Mouse (Mus musculus): Measurements from ENCODE around the gene Rgl1.
"Not testable (repeated sequence)": the region's sequence is repeated elsewhere in the genome, so short reads cannot be mapped to it uniquely, and the experiment has no call there.

Rgl1 gene

DNA sequence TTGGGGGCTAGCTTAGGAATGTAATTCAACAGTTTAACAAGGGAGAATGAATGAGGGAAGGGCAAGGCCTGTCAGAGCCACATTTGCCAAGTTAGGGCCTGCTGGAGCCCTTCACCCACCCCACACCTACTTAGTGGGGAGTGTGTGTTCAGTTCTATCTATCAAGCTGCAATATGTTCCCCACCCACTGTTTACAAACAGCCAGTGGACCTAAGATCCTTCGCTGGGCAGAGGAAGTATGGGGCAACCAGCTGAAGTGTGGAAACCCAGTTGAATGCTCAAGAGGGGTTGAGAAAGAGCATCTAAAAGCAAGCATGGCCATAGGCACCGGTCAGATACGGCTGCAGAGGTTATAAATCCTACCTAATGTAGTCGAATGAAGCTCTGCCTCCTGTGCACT is 20.8 kb upstream of the Rgl1 start:
- in situ Hi-C loops (cut with MboI, MseI): loop anchor here (25.0 kb wide), 1 partner anchor 275 kb away; no protein-coding TSS in a partner anchor

DNA sequence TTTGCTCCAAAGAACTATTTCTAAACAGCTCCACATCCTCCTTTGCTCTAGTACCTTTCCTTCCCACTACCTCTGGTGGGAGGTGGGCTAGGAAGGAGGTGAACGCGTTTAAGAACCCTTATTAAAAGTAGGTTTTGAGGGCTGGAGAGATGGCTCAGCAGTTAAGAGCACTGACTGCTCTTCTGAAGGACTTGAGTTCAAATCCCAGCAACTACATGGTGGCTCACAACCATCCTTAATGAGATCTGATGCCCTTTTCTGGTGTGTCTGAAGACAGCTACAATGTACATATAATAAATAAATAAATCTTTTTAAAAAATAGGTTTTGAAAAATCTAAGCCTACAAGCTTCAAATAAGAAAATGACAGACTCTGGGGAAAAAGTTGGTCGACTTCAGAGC is 19.3 kb upstream of the Rgl1 start:
- in situ Hi-C loops (cut with MboI, MseI): loop anchor here (25.0 kb wide), 1 partner anchor 277 kb away; no protein-coding TSS in a partner anchor

DNA sequence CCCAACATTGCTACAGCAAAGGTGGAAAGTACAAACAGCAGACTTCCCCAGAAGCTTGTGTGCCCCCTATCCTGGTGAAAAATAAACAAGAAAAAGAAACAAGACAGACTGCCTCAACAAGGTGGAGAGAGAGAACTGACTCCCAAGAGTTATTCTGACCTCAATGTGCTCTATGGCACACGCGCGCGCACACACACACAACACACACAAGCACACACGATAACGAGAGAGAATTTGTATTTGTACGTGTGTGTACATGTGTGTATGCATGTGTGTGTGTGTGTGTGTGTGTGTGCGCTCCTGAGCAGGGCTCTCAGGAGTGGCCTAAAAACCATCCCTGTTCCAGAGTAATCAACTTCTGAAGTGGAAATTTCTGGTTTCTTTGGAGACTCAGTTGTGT is 18.5 kb upstream of the Rgl1 start:
- in situ Hi-C loops (cut with MboI, MseI): loop anchor here (25.0 kb wide), 1 partner anchor 278 kb away; no protein-coding TSS in a partner anchor

DNA sequence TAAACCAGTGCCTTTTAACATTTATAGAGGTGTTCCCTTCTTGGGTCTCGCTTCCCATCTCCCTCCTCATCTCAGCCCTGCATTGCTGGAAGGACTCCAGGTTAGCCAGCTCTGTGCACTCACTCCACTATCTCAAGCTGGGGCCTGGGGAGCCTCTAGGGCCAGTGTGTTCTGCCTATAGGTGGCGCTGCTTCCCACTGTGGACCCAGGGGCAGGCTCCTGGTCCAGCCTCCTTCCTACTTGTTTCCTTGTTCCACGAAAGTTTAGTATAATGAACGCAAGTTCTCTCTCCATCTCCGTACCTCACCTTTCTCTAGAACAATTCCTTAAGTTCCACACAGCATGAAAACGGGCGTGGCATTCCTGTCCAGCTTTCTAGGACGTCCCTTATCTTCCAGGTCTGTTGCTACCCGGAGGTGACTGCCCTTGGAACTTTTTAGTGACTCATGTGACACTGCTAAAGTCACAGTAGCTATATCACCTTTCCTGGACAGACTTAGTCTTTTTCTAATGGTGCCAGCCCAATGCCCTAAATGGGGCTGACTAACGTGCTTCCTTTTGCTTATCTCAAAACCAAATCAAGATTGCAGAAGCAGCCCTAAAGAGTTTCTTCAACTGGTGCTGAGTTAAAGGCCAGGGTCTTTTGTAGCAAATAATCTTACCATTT is 13.1 kb upstream of the Rgl1 start:
- in situ Hi-C loops (cut with MboI, MseI): loop anchor here (25.0 kb wide), 1 partner anchor 283 kb away; no protein-coding TSS in a partner anchor

DNA sequence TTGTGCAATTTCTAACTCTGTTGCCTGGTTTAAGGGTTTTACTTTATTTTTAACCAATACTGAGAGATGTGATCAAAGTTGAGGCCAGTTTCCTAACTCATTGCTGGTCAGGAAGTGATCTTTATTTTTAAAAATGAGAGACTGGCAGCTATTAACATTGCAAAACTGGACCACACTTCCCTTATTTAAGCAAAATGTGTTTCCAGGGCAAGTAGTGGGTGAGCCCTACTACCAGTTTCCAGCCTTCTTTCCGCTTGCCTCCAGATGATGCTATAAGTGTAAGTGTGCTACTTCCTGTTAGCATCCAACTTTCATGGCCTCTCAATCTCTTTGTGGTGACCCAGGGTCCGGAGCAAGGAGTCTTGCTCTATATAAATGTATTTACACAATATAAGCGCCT is 8.4 kb upstream of the Rgl1 start:
- in situ Hi-C loops (cut with MboI, MseI): not testable (repeated sequence)

DNA sequence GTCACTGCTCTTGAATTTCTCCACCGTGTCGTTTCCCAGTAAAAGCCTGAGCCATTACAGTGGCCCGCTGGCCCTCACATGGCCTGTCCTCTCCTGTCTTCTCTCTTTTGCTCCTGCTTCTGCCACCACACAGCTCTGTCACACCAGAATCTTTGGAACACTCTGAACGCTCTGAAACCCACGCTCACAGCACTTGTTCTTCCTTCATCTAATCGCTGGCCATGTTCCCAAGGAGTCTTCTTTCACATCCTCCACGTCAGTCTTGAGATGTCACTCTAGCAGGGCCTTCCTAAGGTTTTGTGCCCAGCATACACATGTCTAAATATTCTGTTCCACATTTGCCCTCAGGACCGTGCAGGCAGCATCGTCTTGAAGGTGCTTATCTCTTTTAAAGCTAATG is 4.9 kb upstream of the Rgl1 start:
- in situ Hi-C loops (cut with MboI, MseI): no loop called here

DNA sequence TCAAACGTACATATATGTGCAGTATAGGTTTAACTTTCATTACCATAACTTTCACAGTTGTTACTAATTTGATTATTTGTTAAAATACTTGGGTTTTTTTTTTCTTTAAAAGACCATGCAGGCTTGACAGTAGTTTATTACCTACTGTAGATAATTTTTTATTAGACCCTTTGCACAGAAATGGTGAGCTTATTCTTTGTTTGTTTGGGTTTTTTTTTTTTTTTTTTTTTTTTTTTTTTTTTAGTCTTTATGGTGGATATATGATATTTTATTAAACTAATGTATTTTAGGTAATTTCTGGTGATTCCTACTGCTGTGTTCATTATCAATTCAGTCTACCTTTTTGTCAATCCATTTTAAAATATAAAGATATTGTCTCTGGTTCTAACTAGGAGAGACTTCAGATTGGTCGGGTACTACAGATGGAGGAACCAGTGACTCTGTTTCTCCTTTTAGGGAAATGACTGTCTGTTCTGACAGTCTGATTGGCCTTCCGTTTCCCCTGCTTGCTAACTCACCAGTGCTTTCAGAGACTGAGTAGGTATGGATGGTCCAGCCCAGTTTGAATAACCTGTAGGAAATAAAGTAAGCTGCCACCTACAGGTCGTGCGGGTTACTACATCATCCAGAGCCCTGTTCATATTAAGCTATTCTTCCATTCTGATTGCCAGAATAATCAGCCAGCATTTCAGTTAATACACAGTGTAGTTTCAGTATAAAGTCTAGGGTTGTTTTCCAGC is 1.8 kb upstream of the Rgl1 start:
- in situ Hi-C loops (cut with MboI, MseI): loop anchor here (5.0 kb wide), 1 partner anchor 129 kb away; no protein-coding TSS in a partner anchor

DNA sequence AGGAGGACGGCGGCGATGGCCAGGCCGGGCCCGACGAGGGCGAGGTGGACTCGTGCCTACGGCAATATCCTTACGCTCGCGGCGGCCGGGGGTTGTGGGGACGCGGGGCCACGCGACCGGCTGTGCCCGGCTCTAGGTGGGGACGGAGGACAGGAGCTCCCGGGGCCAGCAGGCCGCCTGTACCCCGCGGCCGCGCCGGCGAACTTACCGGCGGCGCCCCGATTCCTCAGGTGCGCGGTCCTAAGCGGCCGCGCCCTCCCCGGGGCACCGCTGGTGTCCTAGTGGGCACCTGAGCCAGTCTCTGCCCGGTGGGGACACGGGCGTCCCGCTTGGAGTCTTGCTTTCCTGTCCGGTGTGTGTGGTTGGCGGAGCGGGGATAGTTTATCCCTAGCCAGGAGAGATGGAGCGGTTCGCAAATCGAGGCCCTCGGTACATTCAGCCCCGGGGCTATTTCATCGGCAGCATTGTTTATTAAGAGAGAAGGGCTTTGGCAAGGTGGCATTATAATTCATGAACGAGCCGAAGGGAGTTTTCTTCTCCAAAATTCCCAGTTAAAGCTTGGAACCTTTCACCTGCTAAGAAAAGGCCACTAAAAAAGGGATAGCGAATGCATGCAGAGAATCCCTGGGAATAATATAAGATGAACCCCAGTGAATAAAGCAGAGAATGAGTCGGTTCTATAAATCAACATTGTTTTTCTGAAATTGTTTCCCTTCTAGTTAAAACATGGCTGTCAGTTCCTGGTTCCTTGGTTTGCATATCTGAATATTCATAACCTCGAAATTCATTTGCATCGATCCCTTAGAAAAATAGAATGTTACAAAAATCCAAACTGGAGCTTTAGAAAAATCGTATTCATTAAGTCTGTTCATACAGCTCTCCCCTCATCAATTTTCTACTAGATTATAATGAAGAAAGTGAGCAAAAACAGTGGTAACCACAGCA is 925 bp upstream of the Rgl1 start:
- in situ Hi-C loops (cut with MboI, MseI): loop anchor here (5.0 kb wide), 1 partner anchor 130 kb away; no protein-coding TSS in a partner anchor

DNA sequence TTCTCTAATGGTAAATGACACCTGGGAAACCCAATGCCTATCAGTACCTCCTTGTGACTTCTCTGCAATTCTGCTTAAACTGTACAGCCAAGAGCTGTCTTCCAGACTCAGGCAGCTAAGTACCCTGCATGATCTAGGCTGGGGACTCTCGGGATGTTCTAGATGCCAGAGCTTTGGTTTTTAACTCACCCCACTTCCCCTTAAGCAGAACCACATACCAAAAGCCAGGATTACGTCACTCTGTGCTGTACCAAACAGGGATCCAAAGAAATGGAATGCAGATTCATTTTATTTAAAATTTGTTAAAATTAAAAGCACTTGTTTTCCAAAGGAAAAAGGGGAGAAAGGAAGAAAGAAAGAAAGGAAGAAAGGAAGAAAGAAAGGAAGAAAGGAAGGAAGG is 4.4 kb downstream of the Rgl1 start:
- in situ Hi-C loops (cut with MboI, MseI): no loop called here

DNA sequence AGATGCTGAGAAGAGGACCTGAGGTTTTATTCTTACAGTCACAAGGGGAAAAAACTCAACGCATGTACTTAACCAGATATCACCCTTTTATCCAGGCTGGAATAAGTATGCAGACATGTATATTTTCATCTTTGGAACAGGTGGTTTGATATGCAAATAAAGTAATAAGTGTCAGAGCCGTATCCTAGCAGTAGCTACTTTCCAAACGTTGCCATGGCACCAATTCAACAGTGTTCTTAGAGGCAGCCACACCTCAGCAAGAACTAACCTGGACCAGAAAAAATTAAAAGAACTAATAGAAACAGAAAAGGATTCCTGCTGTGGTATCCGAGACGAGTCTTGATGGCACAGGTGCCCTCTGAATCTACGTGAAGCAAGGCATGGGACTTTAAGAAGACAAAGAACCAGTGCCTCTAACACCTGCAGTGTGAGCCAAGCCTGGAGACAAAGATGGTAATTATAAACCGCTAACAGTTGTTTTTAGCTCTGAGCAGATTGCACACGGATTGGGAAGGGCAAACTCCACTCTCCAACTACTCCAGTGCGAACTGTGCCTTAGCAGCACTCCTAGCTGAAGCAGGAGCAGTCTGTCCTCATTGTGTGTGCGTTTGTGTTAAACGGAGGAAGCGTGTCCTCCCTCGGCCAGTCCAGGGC is 15.7 kb downstream of the Rgl1 start, which contains the start of gene Apobec4:
Gene Apobec4, plus strand, starts transcription at position 240 of the 654 bp plus-strand sequence.
- in situ Hi-C loops (cut with MboI, MseI): no loop called here

DNA sequence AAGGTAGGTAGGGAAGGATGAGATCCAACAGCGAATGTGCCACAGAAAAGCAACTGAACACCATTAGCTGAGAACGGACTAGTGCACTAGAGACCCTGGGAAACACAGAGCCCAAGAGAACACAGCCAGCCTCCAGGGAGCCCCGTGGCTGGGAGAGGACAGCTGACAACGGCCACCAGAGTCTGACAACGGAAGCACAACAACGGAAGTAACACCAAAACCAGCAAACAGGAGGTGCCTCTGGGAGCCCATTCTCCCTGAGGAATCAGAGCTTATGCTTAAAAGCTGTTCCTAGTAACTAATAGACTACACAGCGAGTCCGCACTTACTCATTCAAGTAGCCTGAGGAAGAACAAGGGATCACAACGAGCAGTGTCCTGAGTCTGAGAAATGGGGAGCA is 16.9 kb downstream of the Rgl1 start:
- in situ Hi-C loops (cut with MboI, MseI): no loop called here

DNA sequence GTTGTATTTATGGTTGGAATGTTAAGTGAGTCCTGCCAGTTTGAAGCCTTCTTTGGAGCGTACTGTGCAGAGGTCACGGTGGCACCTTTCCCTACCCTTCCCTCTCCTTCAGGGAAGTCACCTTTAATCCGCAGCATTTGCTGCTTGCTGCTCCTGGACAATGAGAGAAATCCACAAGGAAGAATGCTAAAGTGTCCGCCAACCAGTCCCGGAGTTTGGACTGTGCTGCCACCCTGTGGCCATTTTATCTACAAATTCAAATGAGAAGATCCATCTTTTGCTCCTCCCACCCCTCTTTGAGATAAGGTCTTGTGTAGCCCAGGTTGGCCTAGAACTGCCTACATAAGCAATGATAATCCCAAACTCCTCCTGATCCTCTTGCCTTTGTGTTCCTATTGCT is 19.7 kb downstream of the Rgl1 start:
- in situ Hi-C loops (cut with MboI, MseI): no loop called here

DNA sequence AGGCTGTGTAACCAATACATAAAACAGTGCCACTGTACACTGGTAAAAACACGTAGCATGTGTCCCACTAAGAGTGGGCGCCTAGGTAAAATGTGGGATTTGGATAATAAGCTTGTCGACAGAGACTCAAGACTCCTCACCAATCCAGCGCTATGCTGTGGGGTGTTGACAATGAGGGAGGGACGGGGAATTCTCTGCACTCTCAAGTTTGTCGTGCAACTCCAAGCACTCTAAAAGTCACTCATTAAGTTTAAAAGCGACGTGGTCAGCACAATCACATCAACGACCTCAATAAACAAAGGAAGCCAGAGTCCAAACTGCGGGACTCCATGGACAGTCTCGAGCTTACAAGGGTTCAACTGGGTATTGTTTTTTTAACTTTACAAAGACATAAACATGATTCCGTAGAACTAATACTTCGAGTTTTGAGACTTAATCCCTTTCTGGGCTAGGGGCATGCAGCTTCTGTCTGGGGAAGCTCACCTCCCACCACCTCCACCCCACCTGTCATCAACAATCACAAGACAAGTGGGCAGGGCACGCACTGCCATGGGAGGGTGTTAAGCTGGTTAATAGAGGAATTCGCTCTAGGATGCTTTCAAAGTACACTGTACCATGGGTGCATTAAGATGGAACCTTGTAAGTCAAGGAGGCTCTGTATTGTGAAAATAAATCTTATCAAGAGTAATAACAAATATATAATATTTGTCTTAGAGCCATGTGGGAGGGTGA is 22.9 kb downstream of the Rgl1 start:
- in situ Hi-C loops (cut with MboI, MseI): loop anchor here (5.0 kb wide), 1 partner anchor 216 kb away; no protein-coding TSS in a partner anchor

DNA sequence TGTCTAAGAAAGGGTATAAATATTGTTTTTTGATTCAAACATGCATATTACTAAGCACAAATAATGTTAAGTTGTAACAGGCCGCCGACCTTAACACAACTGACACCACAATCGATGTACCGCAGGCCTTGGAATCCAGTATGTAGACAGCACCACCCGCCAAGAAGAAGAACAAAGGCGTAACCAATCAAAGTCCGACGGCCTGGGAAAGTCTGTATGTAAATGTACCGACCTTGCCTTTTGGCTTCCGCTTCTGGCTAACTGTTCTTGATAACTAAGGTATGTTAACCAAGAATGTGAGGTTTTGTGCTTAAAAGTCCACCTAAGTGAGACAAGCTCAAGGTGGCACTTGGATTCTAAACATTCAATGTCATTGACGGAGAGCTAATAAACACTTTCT is 26.8 kb downstream of the Rgl1 start:
- in situ Hi-C loops (cut with MboI, MseI): no loop called here

DNA sequence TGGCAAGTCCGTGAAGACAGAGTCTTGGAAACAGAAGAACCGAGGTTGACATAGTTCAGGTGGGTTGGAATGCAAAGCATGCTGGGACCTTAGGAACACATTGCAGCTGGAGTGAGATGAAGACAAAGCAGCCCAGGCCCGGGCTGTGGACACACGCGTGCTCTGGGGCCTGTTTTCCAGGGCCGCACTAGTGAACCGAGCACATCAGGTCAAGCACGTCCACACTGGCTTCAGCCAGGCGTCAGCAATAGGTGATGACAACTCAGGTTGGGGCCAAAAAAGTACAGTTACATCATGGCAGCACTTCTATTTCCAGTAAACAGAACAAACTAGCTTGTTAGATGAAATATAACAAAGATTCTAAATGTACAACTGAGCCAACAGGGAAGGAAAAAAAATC is 27.4 kb downstream of the Rgl1 start:
- in situ Hi-C loops (cut with MboI, MseI): no loop called here

DNA sequence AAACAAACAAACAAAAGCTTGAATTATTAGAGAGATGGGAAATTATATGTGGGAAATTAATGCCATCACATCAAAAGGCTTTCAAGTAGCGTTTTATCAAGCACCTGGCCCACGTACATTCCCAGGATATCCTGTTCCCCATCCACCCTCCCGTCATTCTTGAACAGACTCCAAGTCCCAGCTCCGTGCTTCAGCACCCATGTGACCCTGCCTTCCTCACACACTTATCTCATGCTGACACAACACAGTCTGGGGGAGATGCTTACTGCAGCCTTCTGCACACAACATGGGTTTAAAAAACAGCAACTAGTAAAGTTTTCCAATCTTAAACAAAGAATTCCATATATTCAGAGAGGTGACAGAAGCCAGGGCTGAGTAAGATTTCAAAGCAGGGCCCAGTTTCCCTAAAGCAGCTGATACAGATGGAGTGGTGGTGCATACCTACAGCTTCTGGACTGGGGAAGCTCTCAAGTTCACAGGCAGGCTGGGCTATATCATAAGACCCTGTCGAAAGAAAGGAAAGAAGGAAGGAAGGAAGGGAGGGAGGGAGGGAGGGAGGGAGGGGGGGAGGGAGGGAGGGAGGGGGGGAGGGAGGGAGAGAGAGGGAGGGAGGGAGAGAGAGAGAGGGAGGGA is 38.4 kb downstream of the Rgl1 start:
- in situ Hi-C loops (cut with MboI, MseI): no loop called here

DNA sequence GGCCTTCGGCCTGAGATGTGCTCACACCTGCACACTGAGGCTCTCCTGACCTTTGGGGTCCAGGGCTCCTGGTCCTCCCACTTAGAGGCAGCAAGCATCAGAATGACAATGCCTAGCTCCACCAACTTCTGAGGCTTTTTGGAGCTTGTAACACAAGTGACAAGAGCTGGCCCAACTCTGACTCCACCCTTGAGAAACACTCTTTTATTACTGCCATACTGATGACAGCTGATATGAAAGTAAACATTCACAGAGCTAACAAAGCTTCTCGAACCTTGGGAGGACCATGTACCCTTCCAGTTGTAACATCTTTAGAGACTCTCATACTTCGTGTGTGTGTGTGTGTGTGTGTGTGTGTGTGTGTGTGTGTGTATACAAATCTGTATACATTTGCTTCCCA is 40.1 kb downstream of the Rgl1 start:
- in situ Hi-C loops (cut with MboI, MseI): no loop called here

DNA sequence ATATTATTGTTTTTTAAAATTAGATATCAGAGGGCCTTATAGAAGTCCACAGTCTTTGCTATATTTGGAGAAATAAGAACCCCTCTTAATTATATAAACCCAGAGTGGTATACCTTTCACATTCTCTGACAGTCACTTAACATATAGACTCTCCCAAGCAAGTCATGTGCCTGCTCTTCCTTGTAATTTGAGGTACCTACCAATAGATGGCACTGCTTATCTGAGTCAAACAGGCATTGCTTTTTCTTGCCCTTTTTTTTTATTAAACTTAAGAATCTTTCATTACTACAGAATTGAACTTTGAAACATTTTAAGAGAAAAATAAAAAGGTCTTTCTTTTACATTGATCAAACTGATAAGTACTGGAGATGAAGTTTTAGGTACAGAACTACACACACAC is 41.9 kb downstream of the Rgl1 start:
- in situ Hi-C loops (cut with MboI, MseI): no loop called here

DNA sequence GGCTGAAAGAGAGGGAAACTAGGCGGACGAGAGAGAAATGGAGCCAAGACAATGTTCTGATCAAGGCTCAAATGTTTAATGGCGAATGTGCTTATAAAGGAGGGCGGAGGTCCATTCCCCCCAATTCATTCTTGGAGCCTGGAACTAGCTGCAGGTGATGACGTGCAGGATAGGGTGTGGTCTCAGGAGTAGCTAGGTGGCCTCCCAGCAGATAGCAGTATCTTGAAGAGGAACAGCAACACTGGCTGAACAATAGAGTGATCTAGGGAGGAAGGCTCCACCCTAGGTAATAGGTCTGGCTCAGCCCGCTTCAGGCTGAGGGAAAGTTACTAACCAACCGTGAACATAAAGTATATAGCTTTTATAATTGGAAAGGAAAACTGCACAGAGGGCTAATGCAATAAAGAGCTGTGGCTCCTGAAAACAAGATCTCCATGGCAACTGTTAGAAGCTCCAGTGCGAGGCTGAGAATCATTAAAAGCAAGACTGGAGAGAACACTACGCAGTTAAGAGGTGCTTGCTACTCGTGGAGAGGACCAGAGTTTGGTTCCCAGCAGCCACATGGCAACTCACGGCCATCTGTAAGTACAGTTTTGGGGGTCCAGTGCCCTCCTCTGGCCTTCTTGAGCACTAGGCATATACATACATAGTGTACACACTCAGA is 44.5 kb downstream of the Rgl1 start:
- in situ Hi-C loops (cut with MboI, MseI): no loop called here

DNA sequence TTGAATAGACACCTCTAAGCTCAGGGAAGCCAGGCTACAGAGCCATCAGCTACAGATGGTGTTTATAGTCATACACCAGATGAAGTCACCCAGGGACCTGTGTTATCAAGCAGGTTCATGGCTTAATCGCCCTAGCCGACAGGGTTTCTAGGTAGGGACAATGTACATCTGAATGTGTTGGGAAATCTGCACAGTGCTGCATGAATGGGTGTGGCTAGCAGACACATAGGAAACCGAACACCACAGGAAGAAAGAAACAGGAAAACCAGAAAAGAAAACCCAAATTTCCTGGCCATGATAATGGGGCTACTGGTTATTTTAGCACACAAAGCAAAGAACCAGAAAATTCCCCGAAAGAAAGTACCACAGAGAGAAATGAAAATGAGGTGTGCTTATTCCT is 45.2 kb downstream of the Rgl1 start:
- in situ Hi-C loops (cut with MboI, MseI): no loop called here

Data from T-helper 2 cell (primary cell).